Mouse (Mus musculus) G1E (cell line): ENCODE measurements around the gene Mgat1.

Experiments used
- CTCF ChIP-seq: IDR thresholded peaks from 2 replicates; pipeline ENCODE4 v1.5.1; 2012; ENCODE audit warnings: low read depth, low read length, inconsistent platforms, mixed read lengths
- TAL1 ChIP-seq: conservative IDR thresholded peaks from 2 replicates; pipeline ENCODE4 v1.6.1; 2012; ENCODE audit warnings: low read depth, low read length, inconsistent platforms, mixed read lengths

GRCm38 (mm10) chr11:49265101-49265500 is 21.1 kb downstream of the Mgat1 start:
- TF ChIP-seq CTCF (no peak), TAL1 (no peak)
